ENCODE assay signal across 12 mouse cellular contexts in the genomic region with DNA sequence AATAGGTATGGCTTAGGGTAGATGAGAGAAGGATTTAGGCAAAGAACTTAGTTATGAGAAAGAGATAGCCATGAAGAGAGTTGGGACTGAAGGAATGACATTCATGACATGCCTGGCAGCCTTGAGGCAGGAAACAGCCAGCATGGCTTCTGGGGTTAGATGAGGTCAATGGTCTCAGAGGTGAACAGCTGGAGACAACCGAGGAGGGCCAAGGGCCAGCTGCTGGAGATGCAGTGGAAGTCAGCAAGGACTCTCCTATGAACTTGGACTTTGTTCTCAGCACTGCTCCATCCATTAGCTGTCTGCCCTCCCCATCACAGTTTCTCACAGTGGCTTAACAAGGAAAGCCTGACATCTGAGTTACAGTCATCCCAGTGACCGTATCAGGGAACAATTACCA.
DNase-seq lines count a peak whose midpoint lies in the region; ATAC-seq and TF ChIP-seq lines count a peak whose summit lies in the region.
"Had no signal": no experiment of that assay in that cellular context is flagged by ENCODE, and none has a peak within 500 bp of the region (broad histone marks: within the 10 kb centered on the region; RNA-seq: fewer than 3 reads in every experiment).

No protein-coding gene starts in this region.

- WGBS in hindbrain, embryonic 10.5 days, result 52% methylated on average over 2 of the region's 2 CpGs
- 68% methylated on average over 2 of the region's 2 CpGs for WGBS in hindbrain, embryonic 14.5 days
- WGBS in intestine, postnatal 0 days, result 47% methylated on average over 2 of the region's 2 CpGs

- H3K27me3 ChIP-seq in hindbrain, embryonic 10.5 days (ENCODE audit: insufficient read depth, poor library complexity, severe bottlenecking), result 0 out of 2 replicates have a peak, but pooled peaks cover 3% of the 10 kb centered on the region
- no peaks in the 10 kb centered on the region for H3K27me3 ChIP-seq in hindbrain, embryonic 14.5 days (ENCODE audit: control insufficient read depth, insufficient read depth, low read length)
- H3K27me3 ChIP-seq in intestine, postnatal 0 days (replicated peaks; ENCODE audit: control insufficient read depth, insufficient read depth, low read length), result no peaks in the 10 kb centered on the region
- H3K27me3 ChIP-seq: forebrain, embryonic 13.5 days; neural tube, embryonic 12.5 days had no signal

- no peak overlapping the region for H3K4me2 ChIP-seq in hindbrain, embryonic 14.5 days (replicated peaks)
- H3K4me2 ChIP-seq in intestine, postnatal 0 days (replicated peaks; ENCODE audit: low read depth), result no peak overlapping the region
- H3K4me2 ChIP-seq: forebrain, embryonic 13.5 days; midbrain, embryonic 13.5 days; neural tube, embryonic 12.5 days had no signal

- H3K9me3 ChIP-seq in hindbrain, embryonic 10.5 days, result no peaks in the 10 kb centered on the region
- H3K9me3 ChIP-seq in hindbrain, embryonic 14.5 days (ENCODE audit: control insufficient read depth, low read length), result no peaks in the 10 kb centered on the region
- no peaks in the 10 kb centered on the region for H3K9me3 ChIP-seq in intestine, postnatal 0 days (ENCODE audit: control insufficient read depth)
- H3K9me3 ChIP-seq: forebrain, embryonic 13.5 days; midbrain, embryonic 13.5 days; neural tube, embryonic 12.5 days had no signal

- no peak overlapping the region for H3K9ac ChIP-seq in hindbrain, embryonic 14.5 days
- H3K9ac ChIP-seq in intestine, postnatal 0 days (ENCODE audit: low read depth, low read length), result no peak overlapping the region
- H3K9ac ChIP-seq: forebrain, embryonic 13.5 days; midbrain, embryonic 13.5 days; neural tube, embryonic 12.5 days had no signal

- intact Hi-C loops in heart, postnatal 25 days (cut with DNase I), result no loop called here

- no peak for TF ChIP-seq CTCF in intestine, postnatal 0 days (IDR thresholded peaks at IDR 0.05; ENCODE audit: low read depth)

- H3K36me3 ChIP-seq in hindbrain, embryonic 10.5 days, result no peaks in the 10 kb centered on the region
- no peaks in the 10 kb centered on the region for H3K36me3 ChIP-seq in hindbrain, embryonic 14.5 days (replicated peaks; ENCODE audit: control insufficient read depth, insufficient read depth)
- H3K36me3 ChIP-seq in intestine, postnatal 0 days (ENCODE audit: control insufficient read depth, insufficient read depth), result no peaks in the 10 kb centered on the region
- H3K36me3 ChIP-seq: midbrain, embryonic 13.5 days; neural tube, embryonic 12.5 days had no signal

- H3K27ac ChIP-seq in hindbrain, embryonic 10.5 days, result no peak overlapping the region
- H3K27ac ChIP-seq in hindbrain, embryonic 14.5 days, result no peak overlapping the region
- no peak overlapping the region for H3K27ac ChIP-seq in intestine, postnatal 0 days (ENCODE audit: low read depth, low read length)
- H3K27ac ChIP-seq: forebrain, embryonic 13.5 days; midbrain, embryonic 13.5 days; neural tube, embryonic 12.5 days had no signal

- H3K4me1 ChIP-seq in hindbrain, embryonic 10.5 days (replicated peaks), result peaks cover 6% of the 10 kb centered on the region; the same call in 1 of the 2 replicates
- 0 out of 2 replicates have a peak, but pooled peaks cover 4% of the 10 kb centered on the region for H3K4me1 ChIP-seq in hindbrain, embryonic 14.5 days (replicated peaks; ENCODE audit: control insufficient read depth, insufficient read depth, low read length)
- H3K4me1 ChIP-seq in intestine, postnatal 0 days (replicated peaks; ENCODE audit: control insufficient read depth, insufficient read depth, low read length), result peaks cover 6% of the 10 kb centered on the region; the same call in 1 of the 2 replicates
- H3K4me1 ChIP-seq: neural tube, embryonic 12.5 days had no signal

- no peak overlapping the region for H3K4me3 ChIP-seq in hindbrain, embryonic 10.5 days
- H3K4me3 ChIP-seq in hindbrain, embryonic 14.5 days (replicated peaks; ENCODE audit: low read length), result no peak overlapping the region
- H3K4me3 ChIP-seq in intestine, postnatal 0 days (ENCODE audit: low read depth, low read length), result no peak overlapping the region
- H3K4me3 ChIP-seq: forebrain, embryonic 13.5 days; midbrain, embryonic 13.5 days; neural tube, embryonic 12.5 days had no signal

- ATAC-seq in hindbrain, embryonic 14.5 days (ENCODE audit: low FRiP score), result no peak
- no peak for ATAC-seq in granulocyte monocyte progenitor cell, adult 5-6 weeks (replicated peaks; ENCODE audit: poor library complexity, severe bottlenecking)
- no peak for ATAC-seq in intestine, postnatal 0 days
- ATAC-seq: forebrain, embryonic 13.5 days; midbrain, embryonic 13.5 days had no signal

- peak; percentile 20 for DNase-seq in hindbrain, embryonic 10.5 days (ENCODE audit: low spot score)
- DNase-seq in hindbrain, embryonic 14.5 days (ENCODE audit: low spot score), result no peak
- peak; percentile 64 for DNase-seq in gastrocnemius, postnatal 25 days
- peak; percentile 50 for DNase-seq in heart, postnatal 25 days (ENCODE audit: low spot score)
- peak; percentile 29 for DNase-seq in lung, postnatal 25 days (ENCODE audit: low spot score)
- no peak for DNase-seq in layer of hippocampus, postnatal 10 days (ENCODE audit: low spot score in 2 of 2)
- DNase-seq: right cerebral cortex, adult 18-20 months had no signal

Comparison
In these comparisons a context has a peak if more than half of its experiments do, and no peak if none do; other contexts are left out.
1. DNase-seq: peak in hindbrain, embryonic 10.5 days (single experiment), gastrocnemius, postnatal 25 days (single experiment), heart, postnatal 25 days (single experiment) and lung, postnatal 25 days (single experiment); none in hindbrain, embryonic 14.5 days (single experiment) and layer of hippocampus, postnatal 10 days (0 of 2).